Mouse (Mus musculus): Measurements from ENCODE around the gene Gm10570. TPM values are rescaled to one million over a fixed set of nuclear protein-coding genes. Genes with fewer than 3 reads are reported as not detected.

The Gm10570 gene
- polyA plus RNA-seq, 1 experiment from 2014 or later = not detected

DNA sequence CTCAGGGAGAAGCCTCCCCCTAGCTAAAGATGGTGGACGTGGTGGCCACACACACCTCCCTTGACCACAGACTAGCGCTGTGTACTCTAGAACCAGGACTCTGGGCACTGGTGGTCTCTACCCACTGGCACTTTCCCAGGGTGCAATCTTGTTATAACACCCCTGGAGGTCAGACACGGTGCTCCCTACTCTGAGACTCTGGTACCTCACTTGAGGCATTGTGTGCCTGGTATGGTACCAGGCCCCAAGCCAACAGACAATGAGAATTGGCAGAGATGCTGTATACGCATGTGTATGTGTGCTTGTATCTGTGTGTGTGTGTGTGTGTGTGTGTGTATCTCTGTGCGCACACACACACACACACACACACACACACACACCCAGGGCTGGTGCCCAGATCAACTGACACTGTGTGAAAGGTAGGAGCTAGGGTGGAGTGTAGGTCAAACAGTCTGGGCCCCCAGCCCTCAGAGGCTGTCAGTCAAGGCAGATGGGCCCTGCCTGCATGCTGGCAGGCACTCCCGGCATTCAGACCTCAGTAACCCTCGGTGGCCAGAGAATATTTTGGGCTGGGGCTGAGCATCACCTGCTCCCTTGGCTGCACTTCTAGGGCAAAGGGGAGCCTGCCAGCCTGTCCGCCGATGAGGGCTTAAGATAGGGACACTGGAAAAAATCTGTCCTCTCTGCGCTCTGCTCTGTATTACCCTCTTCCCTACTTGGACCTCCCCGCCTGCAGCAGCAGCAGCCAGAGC is 9.4 kb downstream of the Gm10570 start:
- DNase-seq (no peak), ATAC-seq (no peak)
- Histone ChIP-seq H3K9me3 (ENCODE audit: low read length) (no peaks in the 10 kb centered on the region), H3K9ac (replicated peaks) (no peak overlapping the region), H3K36me3 (replicated peaks; ENCODE audit: insufficient read depth, low read length) (no peaks in the 10 kb centered on the region), H3K27ac (ENCODE audit: low read depth) (no peak overlapping the region), H3K4me2 (ENCODE audit: low read depth, low read length) (no peak overlapping the region), H3K4me1 (ENCODE audit: insufficient read depth) (peaks cover 17% of the 10 kb centered on the region), H3K27me3 (ENCODE audit: insufficient read depth, low read length) (no peaks in the 10 kb centered on the region), H3K4me3 (ENCODE audit: low read depth, low read length) (no peak overlapping the region)
- WGBS (ENCODE audit: insufficient replicate concordance) = 77% methylated on average over 11 of the region's 11 CpGs
- TF ChIP-seq CTCF (IDR thresholded peaks at IDR 0.05; ENCODE audit: low read depth) (no peak), EP300 (IDR thresholded peaks at IDR 0.05; ENCODE audit: low read depth) (no peak)

DNA sequence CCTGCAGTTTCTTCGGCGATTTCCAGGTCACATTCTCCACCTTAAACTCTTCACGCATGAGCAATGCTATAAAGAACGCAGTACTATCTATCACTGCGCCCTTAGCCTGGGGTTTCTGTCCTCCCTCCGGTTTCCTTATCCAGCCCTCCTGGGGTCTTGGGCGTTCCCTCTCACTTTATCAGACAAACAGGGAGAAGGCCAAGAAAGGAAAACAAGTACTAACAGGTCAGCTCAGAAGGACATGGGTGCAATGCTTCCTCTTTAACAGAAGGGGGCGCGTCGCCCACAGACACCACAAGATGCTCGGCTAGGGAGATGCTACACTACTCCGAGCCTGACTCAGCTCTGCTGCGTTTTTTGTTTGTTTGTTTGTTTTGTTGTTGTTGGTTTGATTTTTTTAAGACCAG is 11.3 kb downstream of the Gm10570 start:
- Histone ChIP-seq H3K36me3 (replicated peaks; ENCODE audit: insufficient read depth, low read length) (no peaks in the 10 kb centered on the region), H3K27ac (ENCODE audit: low read depth) (peak overlapping the region; percentile 96), H3K4me3 (ENCODE audit: low read depth, low read length) (peak overlapping the region; percentile 15; the same call in 1 of the 2 replicates), H3K4me1 (ENCODE audit: insufficient read depth) (peaks cover 14% of the 10 kb centered on the region), H3K9ac (replicated peaks) (peak overlapping the region; percentile 48), H3K9me3 (ENCODE audit: low read length) (no peaks in the 10 kb centered on the region), H3K27me3 (ENCODE audit: insufficient read depth, low read length) (no peaks in the 10 kb centered on the region), H3K4me2 (ENCODE audit: low read depth, low read length) (peak overlapping the region; percentile 64)
- peak; percentile 82 for ATAC-seq
- 16% methylated on average over 13 of the region's 13 CpGs for WGBS (ENCODE audit: insufficient replicate concordance)
- peak; percentile 70 for DNase-seq
- TF ChIP-seq EP300 (IDR thresholded peaks at IDR 0.05; ENCODE audit: low read depth) (peak; percentile 92), CTCF (IDR thresholded peaks at IDR 0.05; ENCODE audit: low read depth) (peak; percentile 93)

DNA sequence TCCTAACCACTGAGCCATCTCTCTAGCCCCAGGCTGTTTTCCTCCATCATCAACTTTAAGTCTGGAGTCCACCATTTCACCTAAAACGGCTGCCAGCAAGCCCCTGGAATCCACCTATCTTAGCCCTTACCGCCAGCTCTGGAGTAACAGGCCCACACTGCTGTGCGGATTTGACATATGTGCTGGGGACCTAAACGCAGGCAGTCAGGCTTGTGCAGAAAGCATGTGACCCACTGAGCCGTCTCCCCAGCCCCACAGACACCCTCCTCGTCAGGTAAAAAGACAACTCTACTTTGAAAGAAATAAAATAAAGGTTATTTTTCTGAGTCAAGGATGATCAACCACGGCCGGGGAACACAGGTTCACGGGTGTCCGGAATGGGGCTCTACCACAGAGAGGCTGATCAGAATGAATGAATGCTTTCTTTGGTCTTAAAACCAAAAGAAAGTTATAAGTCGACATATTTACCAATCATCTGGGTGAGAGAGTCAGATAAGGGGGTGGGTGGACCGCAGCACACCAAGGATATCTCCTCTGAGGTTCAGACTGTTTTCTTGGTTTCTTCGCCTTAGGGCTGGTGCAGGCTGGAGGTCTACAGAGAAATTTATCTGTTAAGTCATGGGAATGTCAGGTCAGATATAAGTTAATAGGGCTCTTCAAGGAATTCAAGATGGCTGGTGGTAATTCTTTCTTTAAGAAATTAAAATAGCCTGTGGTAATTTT is 12.1 kb downstream of the Gm10570 start:
- TF ChIP-seq EP300 (IDR thresholded peaks at IDR 0.05; ENCODE audit: low read depth) (peak; percentile 79), CTCF (IDR thresholded peaks at IDR 0.05; ENCODE audit: low read depth) (no peak)
- Histone ChIP-seq H3K27me3 (ENCODE audit: insufficient read depth, low read length) (no peaks in the 10 kb centered on the region), H3K9ac (replicated peaks) (peak overlapping the region; percentile 58), H3K4me2 (ENCODE audit: low read depth, low read length) (peak overlapping the region; percentile 64), H3K27ac (ENCODE audit: low read depth) (peak overlapping the region; percentile 96), H3K4me1 (ENCODE audit: insufficient read depth) (peaks cover 14% of the 10 kb centered on the region), H3K36me3 (replicated peaks; ENCODE audit: insufficient read depth, low read length) (no peaks in the 10 kb centered on the region), H3K4me3 (ENCODE audit: low read depth, low read length) (peak overlapping the region; percentile 25), H3K9me3 (ENCODE audit: low read length) (no peaks in the 10 kb centered on the region)
- ATAC-seq (peak; percentile 66), DNase-seq (peak; percentile 29)
- 50% methylated on average over 13 of the region's 13 CpGs for WGBS (ENCODE audit: insufficient replicate concordance)

DNA sequence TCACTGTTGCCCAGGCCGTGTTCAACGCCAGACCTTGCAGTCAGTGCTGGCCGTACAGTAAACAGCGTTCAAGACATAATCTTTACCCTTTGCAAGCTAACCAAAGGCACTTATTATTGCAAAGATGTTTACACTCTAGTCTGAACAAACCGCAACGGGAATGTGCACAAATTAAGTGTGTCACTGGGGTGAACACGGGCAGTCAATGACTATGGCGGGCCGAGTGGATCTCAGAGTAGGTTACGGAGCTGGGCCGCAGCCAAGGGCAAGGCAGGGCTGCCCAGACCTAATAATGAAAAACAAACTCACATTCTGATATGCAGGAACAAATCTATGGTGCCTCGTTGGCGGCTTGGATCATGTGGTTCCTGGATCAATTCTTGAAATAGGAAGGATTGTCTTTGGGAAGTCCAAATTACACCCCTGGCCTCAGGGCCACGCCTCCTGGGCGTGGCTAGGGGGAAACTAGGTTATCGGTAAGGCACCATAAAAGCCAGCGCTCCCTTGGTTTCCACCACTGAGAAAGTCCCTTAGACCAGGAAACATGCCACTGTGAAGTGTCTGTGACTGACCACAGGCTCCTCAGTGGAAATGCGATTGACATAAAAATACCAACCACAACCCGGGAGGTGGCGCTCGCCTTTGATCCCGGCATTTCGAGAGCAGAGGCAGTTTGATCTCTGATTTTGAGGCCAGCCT is 13.3 kb downstream of the Gm10570 start:
- Histone ChIP-seq H3K4me3 (ENCODE audit: low read depth, low read length) (peak overlapping the region; percentile 25), H3K36me3 (replicated peaks; ENCODE audit: insufficient read depth, low read length) (no peaks in the 10 kb centered on the region), H3K4me1 (ENCODE audit: insufficient read depth) (peaks cover 14% of the 10 kb centered on the region), H3K27ac (ENCODE audit: low read depth) (peak overlapping the region; percentile 96), H3K9ac (replicated peaks) (peak overlapping the region; percentile 58), H3K9me3 (ENCODE audit: low read length) (no peaks in the 10 kb centered on the region), H3K27me3 (ENCODE audit: insufficient read depth, low read length) (no peaks in the 10 kb centered on the region), H3K4me2 (ENCODE audit: low read depth, low read length) (peak overlapping the region; percentile 64)
- TF ChIP-seq EP300 (IDR thresholded peaks at IDR 0.05; ENCODE audit: low read depth) (peak; percentile 50; the same call in 1 of the 2 replicates), CTCF (IDR thresholded peaks at IDR 0.05; ENCODE audit: low read depth) (peak; percentile 53)
- 41% methylated on average over 23 of the region's 23 CpGs for WGBS (ENCODE audit: insufficient replicate concordance)
- DNase-seq (peak; percentile 84), ATAC-seq (peak; percentile 59)

DNA sequence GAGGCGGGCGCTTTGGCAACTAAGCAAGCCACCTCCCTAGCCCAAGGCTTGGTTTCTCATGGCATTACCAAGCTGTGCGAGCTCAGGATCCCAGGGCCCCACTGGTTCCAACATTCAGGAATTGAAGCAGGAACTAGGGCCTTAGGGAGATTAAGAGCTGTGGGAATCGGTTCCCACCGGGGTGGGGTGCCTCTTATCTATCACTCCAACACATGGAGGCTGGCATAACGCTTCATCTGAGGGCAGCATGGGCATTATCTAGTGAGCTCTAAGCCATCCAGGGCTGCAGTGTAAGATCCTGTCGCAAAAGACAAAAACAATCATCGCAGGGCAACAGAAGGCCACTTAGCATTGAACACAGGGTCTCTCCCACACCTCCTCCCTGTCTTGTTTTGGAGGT is 14.0 kb downstream of the Gm10570 start:
- no peaks in the 10 kb centered on the region for H3K27me3 ChIP-seq (ENCODE audit: insufficient read depth, low read length)
- H3K4me3 ChIP-seq (ENCODE audit: low read depth, low read length) = peak overlapping the region; percentile 25; the same call in 1 of the 2 replicates
- no peaks in the 10 kb centered on the region for H3K9me3 ChIP-seq (ENCODE audit: low read length)
- peaks cover 14% of the 10 kb centered on the region for H3K4me1 ChIP-seq (ENCODE audit: insufficient read depth)
- ATAC-seq (peak; percentile 13), DNase-seq (peak; percentile 54)
- WGBS (ENCODE audit: insufficient replicate concordance) = 60% methylated on average over 8 of the region's 8 CpGs
- H3K9ac ChIP-seq (replicated peaks) = peak overlapping the region; percentile 13; the same call in 1 of the 2 replicates
- peak overlapping the region; percentile 96 for H3K27ac ChIP-seq (ENCODE audit: low read depth)
- no peaks in the 10 kb centered on the region for H3K36me3 ChIP-seq (replicated peaks; ENCODE audit: insufficient read depth, low read length)
- H3K4me2 ChIP-seq (ENCODE audit: low read depth, low read length) = peak overlapping the region; percentile 64
- TF ChIP-seq CTCF (IDR thresholded peaks at IDR 0.05; ENCODE audit: low read depth) = no peak
- TF ChIP-seq EP300 (IDR thresholded peaks at IDR 0.05; ENCODE audit: low read depth) = peak; percentile 85

DNA sequence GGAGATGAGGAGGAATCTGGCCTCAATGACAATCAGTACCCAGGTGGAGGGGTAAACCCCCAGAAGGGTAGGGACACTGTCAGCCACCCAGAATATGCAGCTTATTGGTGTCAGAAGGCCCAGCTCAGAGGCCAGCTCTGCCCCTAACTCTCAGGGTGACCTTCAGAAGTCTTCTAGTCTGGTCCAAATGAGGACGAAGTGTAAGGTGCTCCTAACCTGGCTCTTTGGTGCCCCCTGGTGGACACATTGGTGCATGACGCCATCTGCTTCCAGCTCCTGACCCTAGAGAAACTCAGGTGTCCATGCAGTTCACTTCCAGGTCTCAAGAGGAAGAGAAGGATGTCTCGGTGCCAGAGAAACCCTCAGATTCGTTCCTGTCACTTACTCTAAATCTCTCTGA is 16.2 kb downstream of the Gm10570 start:
- no peak overlapping the region for H3K9ac ChIP-seq (replicated peaks)
- no peak overlapping the region for H3K4me2 ChIP-seq (ENCODE audit: low read depth, low read length)
- 0% methylated on average over 4 of the region's 4 CpGs for whole genome bisulfite sequencing (ENCODE audit: insufficient replicate concordance)
- H3K9me3 ChIP-seq (ENCODE audit: low read length) = no peaks in the 10 kb centered on the region
- H3K27me3 ChIP-seq (ENCODE audit: insufficient read depth, low read length) = no peaks in the 10 kb centered on the region
- no peak overlapping the region for H3K4me3 ChIP-seq (ENCODE audit: low read depth, low read length)
- peaks cover 10% of the 10 kb centered on the region for H3K4me1 ChIP-seq (ENCODE audit: insufficient read depth)
- ATAC-seq = no peak
- no peaks in the 10 kb centered on the region for H3K36me3 ChIP-seq (replicated peaks; ENCODE audit: insufficient read depth, low read length)
- TF ChIP-seq CTCF (IDR thresholded peaks at IDR 0.05; ENCODE audit: low read depth) (peak; percentile 99), EP300 (IDR thresholded peaks at IDR 0.05; ENCODE audit: low read depth) (no peak)
- no peak overlapping the region for H3K27ac ChIP-seq (ENCODE audit: low read depth)
- DNase-seq = peak; percentile 91
